Mouse (Mus musculus): ENCODE measurements at regions not wholly inside any gene's neighbourhood (a gene's known extent, or its start where the extent isn't known, plus 50 kb on each side); places are given as distances from the start of the nearest gene placed in this dataset.

- H3K36me3 ChIP-seq: no peaks in the 10 kb centered on the region
- H3K4me2 ChIP-seq (replicated peaks): no peak overlapping the region
- 79% methylated on average over 1 of the region's 1 CpGs for WGBS
- H3K27ac ChIP-seq (replicated peaks): no peak overlapping the region
- no peak overlapping the region for H3K9ac ChIP-seq (replicated peaks)
- H3K27me3 ChIP-seq: no peaks in the 10 kb centered on the region
- H3K4me1 ChIP-seq: no peaks in the 10 kb centered on the region
- no peaks in the 10 kb centered on the region for H3K9me3 ChIP-seq
- no peak overlapping the region for H3K4me3 ChIP-seq
- no peak for ATAC-seq (replicated peaks)
Measured at GRCm38 (mm10) chr11:111363363-111363762, 297.4 kb downstream of the Kcnj2 start.

- WGBS: 75% methylated on average over 4 of the region's 4 CpGs
- H3K4me2 ChIP-seq (replicated peaks): no peak overlapping the region
- H3K27ac ChIP-seq (replicated peaks): no peak overlapping the region
- H3K9me3 ChIP-seq: no peaks in the 10 kb centered on the region
- H3K27me3 ChIP-seq: no peaks in the 10 kb centered on the region
- H3K36me3 ChIP-seq: no peaks in the 10 kb centered on the region
- ATAC-seq (replicated peaks): no peak
- H3K4me1 ChIP-seq: no peaks in the 10 kb centered on the region
- H3K4me3 ChIP-seq: no peak overlapping the region
- H3K9ac ChIP-seq (replicated peaks): no peak overlapping the region
Measured at GRCm38 (mm10) chr11:111377165-111377564, 311.2 kb downstream of the Kcnj2 start.

DNA sequence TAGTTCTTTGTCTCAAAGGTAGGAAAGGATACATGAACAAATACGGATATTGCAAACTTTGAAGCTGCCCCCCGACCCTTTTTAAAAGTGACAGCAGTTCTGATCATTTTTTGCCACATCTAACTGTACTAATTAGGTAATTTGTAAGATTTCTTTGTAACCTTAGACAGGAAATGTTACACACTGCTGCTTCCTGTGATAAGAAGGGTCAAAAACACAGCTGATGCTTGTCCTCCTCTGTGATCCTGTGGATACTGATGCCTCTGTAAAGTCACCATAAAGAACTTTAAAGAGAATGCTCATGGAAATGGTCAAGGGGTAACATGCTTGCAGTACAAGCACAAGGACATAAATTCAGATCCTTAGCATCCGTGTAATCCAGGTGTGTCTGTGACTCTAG, 313.9 kb downstream of the Kcnj2 start:
- Histone ChIP-seq H3K9ac (replicated peaks) (no peak overlapping the region), H3K4me2 (replicated peaks) (no peak overlapping the region), H3K4me1 (no peaks in the 10 kb centered on the region), H3K36me3 (no peaks in the 10 kb centered on the region), H3K27ac (replicated peaks) (no peak overlapping the region), H3K4me3 (no peak overlapping the region), H3K9me3 (no peaks in the 10 kb centered on the region), H3K27me3 (no peaks in the 10 kb centered on the region)
- ATAC-seq (replicated peaks): no peak
- 82% methylated on average over 3 of the region's 3 CpGs for WGBS

GRCm38 (mm10) chr11:111398706-111399105, 332.7 kb downstream of the Kcnj2 start:
- WGBS: 91% methylated on average over 1 of the region's 1 CpGs
- no peak for ATAC-seq (replicated peaks)

GRCm38 (mm10) chr11:111409266-111409665, 343.3 kb downstream of the Kcnj2 start:
- 89% methylated on average over 2 of the region's 2 CpGs for WGBS

More at GRCm38 (mm10) chr11:111398706-111399105, 332.7 kb downstream of the Kcnj2 start:
- Histone ChIP-seq H3K36me3 (no peaks in the 10 kb centered on the region), H3K9ac (replicated peaks) (no peak overlapping the region), H3K27ac (replicated peaks) (no peak overlapping the region), H3K27me3 (no peaks in the 10 kb centered on the region), H3K4me1 (peaks cover 5% of the 10 kb centered on the region; the same call in 1 of the 2 replicates), H3K4me2 (replicated peaks) (no peak overlapping the region), H3K9me3 (no peaks in the 10 kb centered on the region), H3K4me3 (no peak overlapping the region)

GRCm38 (mm10) chr11:111424871-111425270, 358.9 kb downstream of the Kcnj2 start:
- Histone ChIP-seq H3K4me3 (no peak overlapping the region), H3K36me3 (no peaks in the 10 kb centered on the region), H3K9ac (replicated peaks) (no peak overlapping the region), H3K4me2 (replicated peaks) (no peak overlapping the region), H3K9me3 (no peaks in the 10 kb centered on the region), H3K27me3 (no peaks in the 10 kb centered on the region), H3K4me1 (no peaks in the 10 kb centered on the region), H3K27ac (replicated peaks) (no peak overlapping the region)
- ATAC-seq (replicated peaks): no peak
- WGBS: 70% methylated on average over 4 of the region's 4 CpGs

More at GRCm38 (mm10) chr11:111409266-111409665, 343.3 kb downstream of the Kcnj2 start:
- Histone ChIP-seq H3K9me3 (no peaks in the 10 kb centered on the region), H3K27me3 (no peaks in the 10 kb centered on the region), H3K9ac (replicated peaks) (no peak overlapping the region), H3K36me3 (no peaks in the 10 kb centered on the region), H3K4me1 (no peaks in the 10 kb centered on the region), H3K27ac (replicated peaks) (no peak overlapping the region), H3K4me3 (no peak overlapping the region), H3K4me2 (replicated peaks) (no peak overlapping the region)
- ATAC-seq (replicated peaks): no peak

- Histone ChIP-seq H3K9me3 (no peaks in the 10 kb centered on the region), H3K9ac (replicated peaks) (no peak overlapping the region), H3K27ac (replicated peaks) (no peak overlapping the region), H3K4me1 (no peaks in the 10 kb centered on the region), H3K4me3 (no peak overlapping the region), H3K36me3 (no peaks in the 10 kb centered on the region), H3K27me3 (no peaks in the 10 kb centered on the region), H3K4me2 (replicated peaks) (no peak overlapping the region)
- ATAC-seq (replicated peaks): no peak
- 79% methylated on average over 4 of the region's 4 CpGs for WGBS
Measured at GRCm38 (mm10) chr11:111426715-111427114, 360.8 kb downstream of the Kcnj2 start.

- H3K4me1 ChIP-seq: no peaks in the 10 kb centered on the region
- H3K36me3 ChIP-seq: no peaks in the 10 kb centered on the region
- no peaks in the 10 kb centered on the region for H3K27me3 ChIP-seq
- H3K9me3 ChIP-seq: no peaks in the 10 kb centered on the region
- no peak overlapping the region for H3K9ac ChIP-seq (replicated peaks)
- no peak overlapping the region for H3K4me3 ChIP-seq
- no peak overlapping the region for H3K27ac ChIP-seq (replicated peaks)
- no peak for ATAC-seq (replicated peaks)
- H3K4me2 ChIP-seq (replicated peaks): no peak overlapping the region
Measured at GRCm38 (mm10) chr11:111442257-111442656, 376.3 kb downstream of the Kcnj2 start.

DNA sequence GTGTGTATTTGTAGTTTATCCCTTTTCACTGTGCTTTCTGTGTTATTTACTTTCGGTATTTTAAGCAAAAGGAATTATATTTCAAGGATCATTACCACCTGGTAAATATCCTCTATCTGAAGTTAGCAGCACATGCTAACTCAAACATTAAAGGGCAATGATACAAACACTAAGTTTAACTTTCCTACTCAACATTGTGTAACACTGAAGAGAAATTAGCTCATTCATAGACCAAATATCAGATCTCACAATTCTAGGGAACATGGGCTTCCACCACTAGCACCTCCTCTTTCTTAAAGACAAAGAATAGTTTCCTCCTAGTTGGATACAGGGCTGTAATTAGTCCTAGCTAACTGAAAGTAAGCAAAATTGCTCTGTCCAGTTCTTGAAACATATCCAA, 377.4 kb downstream of the Kcnj2 start:
- Histone ChIP-seq H3K9ac (replicated peaks) (no peak overlapping the region), H3K27ac (replicated peaks) (no peak overlapping the region), H3K4me1 (no peaks in the 10 kb centered on the region), H3K9me3 (no peaks in the 10 kb centered on the region), H3K4me3 (no peak overlapping the region), H3K4me2 (replicated peaks) (no peak overlapping the region), H3K36me3 (no peaks in the 10 kb centered on the region), H3K27me3 (no peaks in the 10 kb centered on the region)
- 96% methylated on average over 1 of the region's 1 CpGs for WGBS
- no peak for ATAC-seq (replicated peaks)

DNA sequence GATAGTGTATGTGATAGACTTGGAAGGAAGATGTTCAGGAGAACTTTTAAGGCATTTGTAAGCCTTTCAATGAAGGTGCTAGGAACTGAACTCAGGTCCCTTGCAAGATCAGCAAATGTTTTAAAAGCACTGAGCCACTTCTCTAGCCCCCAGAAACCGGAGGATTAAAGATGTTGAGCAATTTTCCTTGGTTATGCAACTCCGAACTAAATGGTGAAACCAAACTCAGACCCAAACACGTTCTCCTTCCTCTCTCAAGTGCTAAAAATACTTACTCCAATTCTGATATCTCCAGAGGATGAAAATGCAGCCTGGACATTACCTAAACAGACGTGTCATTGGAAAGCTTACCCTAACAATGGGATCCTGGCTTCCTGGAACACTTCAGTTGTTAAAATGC, 378.8 kb downstream of the Kcnj2 start:
- ATAC-seq (replicated peaks): no peak
- WGBS: 87% methylated on average over 4 of the region's 4 CpGs

GRCm38 (mm10) chr11:111445764-111446163, 379.8 kb downstream of the Kcnj2 start:
- H3K27ac ChIP-seq (replicated peaks): no peak overlapping the region
- H3K9me3 ChIP-seq: no peaks in the 10 kb centered on the region
- peaks cover 6% of the 10 kb centered on the region for H3K4me1 ChIP-seq
- WGBS: 11% methylated on average over 4 of the region's 4 CpGs
- no peaks in the 10 kb centered on the region for H3K36me3 ChIP-seq
- H3K27me3 ChIP-seq: no peaks in the 10 kb centered on the region
- no peak overlapping the region for H3K4me3 ChIP-seq
- H3K4me2 ChIP-seq (replicated peaks): no peak overlapping the region
- no peak overlapping the region for H3K9ac ChIP-seq (replicated peaks)
- ATAC-seq (replicated peaks): 0 out of 2 replicates have a peak, but pooled peaks have one; percentile 43

More for the DNA sequence above, 378.8 kb downstream of the Kcnj2 start:
- Histone ChIP-seq H3K4me3 (no peak overlapping the region), H3K9me3 (no peaks in the 10 kb centered on the region), H3K4me2 (replicated peaks) (no peak overlapping the region), H3K36me3 (no peaks in the 10 kb centered on the region), H3K27me3 (no peaks in the 10 kb centered on the region), H3K9ac (replicated peaks) (no peak overlapping the region), H3K27ac (replicated peaks) (no peak overlapping the region), H3K4me1 (no peaks in the 10 kb centered on the region)

DNA sequence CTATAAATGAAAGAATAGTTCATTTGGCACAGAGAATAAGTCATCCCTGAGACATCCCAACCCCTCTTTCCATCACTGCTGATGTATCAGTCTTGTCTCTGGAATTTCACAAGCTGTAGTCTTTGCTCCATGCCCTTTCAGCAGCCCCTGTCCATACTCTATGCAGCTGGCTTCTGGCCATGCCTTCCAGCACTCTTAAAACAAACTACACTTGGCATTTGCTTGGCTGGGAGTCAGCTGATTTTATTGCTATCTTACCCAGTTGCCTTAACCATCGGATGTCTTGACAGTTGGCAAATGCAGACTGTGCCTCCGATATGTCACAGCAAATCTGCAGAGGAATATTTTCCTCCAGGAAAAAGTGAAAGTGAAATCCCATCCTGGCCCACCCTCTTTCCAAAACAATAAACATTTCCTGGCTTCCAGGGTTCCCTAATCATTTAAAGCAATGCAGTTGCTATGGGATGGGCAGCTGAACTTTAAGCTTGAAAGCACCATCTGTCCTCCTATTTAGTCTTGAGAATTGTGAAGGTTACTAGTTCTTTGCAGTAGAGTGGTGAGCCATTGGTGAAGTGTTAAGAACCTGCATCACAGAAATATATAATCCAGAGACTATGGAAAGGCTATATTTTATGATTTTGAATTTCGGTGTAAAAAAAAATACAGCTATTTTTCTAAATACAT, 385.0 kb downstream of the Kcnj2 start:
- ATAC-seq (replicated peaks): peak; percentile 83
- Histone ChIP-seq H3K4me2 (replicated peaks) (no peak overlapping the region), H3K27ac (replicated peaks) (no peak overlapping the region), H3K4me3 (no peak overlapping the region), H3K27me3 (no peaks in the 10 kb centered on the region), H3K9ac (replicated peaks) (no peak overlapping the region), H3K4me1 (peaks cover 13% of the 10 kb centered on the region), H3K36me3 (no peaks in the 10 kb centered on the region), H3K9me3 (no peaks in the 10 kb centered on the region)
- 58% methylated on average over 3 of the region's 3 CpGs for WGBS

DNA sequence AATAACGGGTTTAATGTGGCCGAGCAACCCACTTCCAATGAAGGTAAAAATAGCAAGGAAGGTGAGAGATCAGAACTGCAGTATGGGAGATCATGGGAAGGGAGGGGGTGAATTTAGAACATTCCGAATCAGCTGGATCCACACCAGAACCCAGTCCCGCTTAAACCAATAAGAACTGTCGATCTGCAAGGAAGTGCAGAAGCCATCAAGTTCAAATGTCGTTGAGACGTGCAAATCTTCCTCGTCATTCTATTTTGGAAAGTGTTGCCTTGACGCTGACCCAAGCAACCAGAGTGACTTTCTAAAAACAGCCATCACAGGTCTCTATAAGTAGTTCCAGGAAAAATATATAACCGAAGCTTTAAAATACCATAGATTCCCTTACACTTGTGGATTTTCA, 394.1 kb downstream of the Kcnj2 start:
- WGBS: 90% methylated on average over 10 of the region's 10 CpGs

More for the DNA sequence above, 394.1 kb downstream of the Kcnj2 start:
- no peaks in the 10 kb centered on the region for H3K36me3 ChIP-seq
- H3K4me3 ChIP-seq: no peak overlapping the region
- H3K4me1 ChIP-seq: no peaks in the 10 kb centered on the region
- no peak overlapping the region for H3K9ac ChIP-seq (replicated peaks)
- H3K27ac ChIP-seq (replicated peaks): no peak overlapping the region
- H3K9me3 ChIP-seq: no peaks in the 10 kb centered on the region
- no peak overlapping the region for H3K4me2 ChIP-seq (replicated peaks)
- no peak for ATAC-seq (replicated peaks)
- no peaks in the 10 kb centered on the region for H3K27me3 ChIP-seq
